Mouse (Mus musculus): ENCODE measurements around the gene Ttyh2.

The Ttyh2 gene

GRCm38 (mm10) chr11:114764820-114765818 is 89.9 kb downstream of the Ttyh2 start, which contains the start of gene Kif19a:
Kif19a (plus strand) TSS chr11:114765388.
- peak; percentile 28 for DNase-seq (ENCODE audit: low spot score)

DNA sequence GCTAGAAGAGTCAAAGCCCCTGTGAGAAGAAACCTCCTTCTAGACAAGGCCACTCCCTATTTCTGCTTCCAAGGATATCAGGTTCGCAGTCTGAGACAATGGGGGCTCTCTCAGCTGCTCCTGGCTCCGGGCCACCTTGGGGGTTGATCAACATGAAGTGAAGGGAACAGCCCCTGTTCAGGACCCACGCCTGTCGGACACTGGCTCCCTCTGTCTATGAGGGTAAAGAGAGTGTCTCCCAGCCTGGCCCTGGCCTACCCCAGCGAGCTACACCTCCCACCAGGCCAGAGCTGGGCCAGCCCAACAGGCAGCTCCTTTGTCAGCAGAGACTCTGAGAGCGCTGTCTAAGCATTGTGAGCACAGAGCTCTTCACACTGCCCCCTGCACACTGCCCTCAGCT is 94.7 kb downstream of the Ttyh2 start:
- no peak for DNase-seq (ENCODE audit: low spot score)
